19 mouse cellular contexts compared by ENCODE assay signal in the genomic region with DNA sequence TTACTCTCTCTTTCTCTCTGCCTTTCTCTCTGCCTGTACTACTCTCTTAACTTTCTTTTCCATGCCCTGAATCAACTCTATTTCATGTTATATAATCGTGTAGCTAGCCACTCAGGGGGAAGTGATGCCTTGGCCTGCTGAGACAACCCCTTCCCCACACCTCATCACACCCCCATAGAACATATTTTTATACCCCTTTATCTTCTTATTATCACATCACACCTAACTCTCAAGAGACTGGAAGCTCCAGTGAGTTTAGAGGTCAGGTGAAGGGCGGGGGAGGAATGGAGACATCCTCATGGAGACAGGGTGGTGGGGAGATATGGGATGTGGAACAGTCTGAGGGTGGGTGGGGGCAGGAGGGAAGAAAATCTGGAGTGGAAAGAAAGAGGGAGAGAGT.
"Had no signal": no experiment of that assay in that cellular context is flagged by ENCODE, and none has a peak within 500 bp of the region (broad histone marks: within the 10 kb centered on the region; RNA-seq: fewer than 3 reads in every experiment).

No protein-coding gene starts in this region.

- H3K9me3 ChIP-seq: midbrain, embryonic 10.5 days; midbrain, embryonic 12.5 days; neural tube, embryonic 13.5 days; neural tube, embryonic 15.5 days had no signal

- H3K9ac ChIP-seq: lung, embryonic 14.5 days; midbrain, embryonic 12.5 days; neural tube, embryonic 13.5 days; neural tube, embryonic 15.5 days had no signal

- H3K27ac ChIP-seq: midbrain, embryonic 10.5 days; midbrain, embryonic 12.5 days; neural tube, embryonic 13.5 days; neural tube, embryonic 15.5 days had no signal

- ATAC-seq: midbrain, embryonic 16.5 days had no signal

- H3K36me3 ChIP-seq: midbrain, embryonic 10.5 days; midbrain, embryonic 12.5 days; neural tube, embryonic 13.5 days; neural tube, embryonic 15.5 days had no signal

- DNase-seq: lung, adult 18-20 months; lung, embryonic 14.5 days; lung, postnatal 10 days; lung, postnatal 4 days; midbrain, embryonic 14.5 days; retina, postnatal 1 day; right cerebral cortex, adult 18-20 months; right cerebral cortex, postnatal 25 days; right cerebral cortex, postnatal 4 days; spleen, adult 18-20 months; thymus, adult 18-20 months; thymus, postnatal 14 days; thymus, postnatal 36 days had no signal

- H3K4me2 ChIP-seq: lung, embryonic 14.5 days; midbrain, embryonic 12.5 days; neural tube, embryonic 13.5 days; neural tube, embryonic 15.5 days had no signal

- H3K4me3 ChIP-seq: midbrain, embryonic 10.5 days; midbrain, embryonic 12.5 days; myocyte; neural tube, embryonic 13.5 days; neural tube, embryonic 15.5 days had no signal

- H3K27me3 ChIP-seq: midbrain, embryonic 12.5 days; neural tube, embryonic 13.5 days; neural tube, embryonic 15.5 days had no signal

- H3K4me1 ChIP-seq: neural tube, embryonic 13.5 days had no signal
